Mouse (Mus musculus): ENCODE measurements around the gene Adgrl3.

The Adgrl3 gene

DNA sequence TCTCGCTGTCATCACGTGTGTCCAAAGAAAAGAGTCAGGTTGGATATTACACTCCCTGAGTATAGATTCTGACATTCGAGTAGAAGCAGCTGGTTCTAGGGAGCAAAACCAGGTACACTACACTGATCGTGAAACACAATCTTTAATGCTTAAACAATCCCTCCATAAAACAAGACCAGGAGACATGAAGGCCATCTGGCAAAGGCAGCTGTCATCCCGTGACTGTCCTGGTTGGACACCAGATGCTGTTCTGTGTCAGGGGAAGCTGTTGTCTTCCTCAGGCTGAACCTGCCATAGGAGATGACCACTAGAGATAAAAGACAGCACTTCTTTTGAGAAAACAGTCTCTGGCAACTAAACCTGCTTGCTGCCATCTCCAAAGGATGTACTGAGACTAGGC is 228.8 kb downstream of the Adgrl3 start:
- no peak for DNase-seq (ENCODE audit: low spot score in 2 of 2)

GRCm38 (mm10) chr5:81256091-81256490 is 236.2 kb downstream of the Adgrl3 start:
- no peak for DNase-seq (ENCODE audit: low spot score in 2 of 2)

DNA sequence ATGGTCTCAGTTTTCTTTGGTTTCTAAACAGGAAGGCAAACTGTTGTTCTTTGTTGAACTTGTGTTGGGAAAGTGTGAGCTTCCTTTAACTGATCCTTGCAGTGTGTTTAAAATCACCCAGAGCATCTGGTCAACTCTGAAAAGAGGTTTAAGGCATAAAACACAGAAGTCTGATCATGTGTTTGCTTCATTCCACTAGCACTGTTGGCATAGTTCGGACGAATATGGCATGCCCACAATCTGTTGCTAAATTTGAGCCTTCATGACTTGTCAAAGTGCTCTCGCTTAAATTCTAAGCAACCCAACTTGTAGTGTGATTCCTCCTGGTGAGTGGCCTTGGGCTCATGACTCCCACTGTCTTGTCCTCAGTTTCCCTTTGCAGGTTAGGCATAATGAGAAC is 249.8 kb downstream of the Adgrl3 start:
- no peak for DNase-seq (ENCODE audit: low spot score in 2 of 2)

- no peak for DNase-seq (ENCODE audit: low spot score in 2 of 2)
Observed at GRCm38 (mm10) chr5:81275346-81276047, 255.6 kb downstream of the Adgrl3 start.

GRCm38 (mm10) chr5:81279246-81279645 is 259.3 kb downstream of the Adgrl3 start:
- no peak for DNase-seq (ENCODE audit: low spot score in 2 of 2)

GRCm38 (mm10) chr5:81285643-81286042 is 265.7 kb downstream of the Adgrl3 start:
- no peak for DNase-seq (ENCODE audit: low spot score in 2 of 2)

- no peak for DNase-seq (ENCODE audit: low spot score in 2 of 2)
Observed at GRCm38 (mm10) chr5:81301874-81302273, 281.9 kb downstream of the Adgrl3 start.

DNA sequence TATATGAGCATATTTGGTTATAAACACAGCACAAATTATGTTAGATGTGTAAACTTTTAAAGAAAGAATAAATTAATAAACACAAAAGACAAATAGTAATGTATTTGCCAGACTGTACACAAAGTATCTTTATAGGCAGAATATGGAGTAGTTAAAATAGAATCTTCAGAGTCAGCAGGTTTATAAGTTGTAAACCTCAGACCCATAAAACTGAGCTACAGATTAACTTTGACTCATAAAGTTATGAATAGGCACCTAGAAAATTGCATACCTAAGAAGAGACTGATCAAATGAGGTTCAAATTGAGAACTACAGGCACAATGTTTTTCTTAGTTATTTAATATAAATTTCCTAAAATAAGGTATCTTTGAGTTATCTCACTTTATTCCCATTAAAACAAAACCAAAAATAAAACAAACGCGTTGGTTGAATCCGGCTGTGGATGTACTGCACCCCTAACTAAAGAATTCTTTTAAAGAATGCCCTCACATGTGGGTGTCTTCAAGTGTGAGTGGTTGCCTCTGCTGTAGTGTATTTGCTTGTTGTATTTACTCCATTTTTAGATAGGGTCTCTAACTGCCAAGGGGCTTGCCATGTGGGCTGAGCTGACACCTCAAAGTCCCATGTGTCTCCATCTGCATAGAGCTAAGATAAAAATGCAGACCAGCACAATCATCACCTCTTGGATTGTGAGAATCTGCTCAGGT is 297.6 kb downstream of the Adgrl3 start:
- DNase-seq (ENCODE audit: low spot score in 2 of 2), result no peak

DNA sequence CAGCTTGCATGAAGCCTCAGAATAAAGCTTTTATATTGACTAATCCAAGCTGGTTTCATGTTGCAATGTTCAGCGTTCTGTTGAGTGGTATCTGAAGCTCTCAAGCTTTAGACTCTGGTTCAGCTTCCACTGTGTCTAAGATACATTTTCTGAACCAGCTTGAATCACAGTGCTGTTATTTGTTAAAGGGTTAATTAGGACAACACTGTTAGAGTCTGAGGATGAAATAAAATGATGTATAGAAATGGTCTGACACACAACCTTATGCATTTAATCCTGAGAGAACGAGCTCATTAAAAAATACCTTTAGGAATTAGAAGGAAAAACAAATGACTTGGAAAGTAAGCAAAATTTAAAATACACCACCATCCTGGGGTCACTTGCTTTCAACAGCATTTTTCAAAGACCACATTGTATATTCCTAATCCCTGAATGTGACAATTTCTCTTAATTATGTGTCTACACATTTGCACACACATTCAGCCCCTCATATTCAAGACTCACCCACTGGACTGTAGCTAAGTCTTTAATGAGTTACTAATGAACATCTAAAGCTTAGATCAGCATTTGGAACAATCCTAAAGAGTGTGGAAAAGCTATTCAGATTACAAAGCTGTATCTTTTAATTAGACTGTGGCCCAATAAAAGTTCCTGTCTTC is 301.5 kb downstream of the Adgrl3 start:
- no peak for DNase-seq (ENCODE audit: low spot score in 2 of 2)

- DNase-seq (ENCODE audit: low spot score in 2 of 2), result no peak
Observed at GRCm38 (mm10) chr5:81322064-81322463, 302.1 kb downstream of the Adgrl3 start.

- no peak for DNase-seq (ENCODE audit: low spot score in 2 of 2)
Observed at GRCm38 (mm10) chr5:81326916-81327315, 307.0 kb downstream of the Adgrl3 start.

DNA sequence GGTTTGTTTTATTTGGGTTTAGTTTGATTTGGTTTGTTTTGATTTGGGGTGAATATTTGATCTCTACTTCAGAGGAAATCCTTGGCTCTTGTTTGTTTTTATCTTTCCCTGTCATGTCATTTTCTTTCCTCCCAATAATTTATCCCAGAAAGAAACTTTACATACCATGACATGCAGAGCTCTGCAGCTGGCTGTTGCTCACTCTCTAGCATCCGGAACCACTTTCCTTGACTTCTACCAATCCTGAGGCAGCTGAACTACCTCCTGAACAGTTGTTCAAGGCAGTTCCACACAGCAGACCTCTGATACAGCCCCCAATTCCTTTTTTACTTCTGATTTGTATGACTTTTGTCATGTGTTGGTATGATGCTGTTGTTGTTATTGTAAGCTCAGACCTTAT is 307.5 kb downstream of the Adgrl3 start:
- DNase-seq (ENCODE audit: low spot score in 2 of 2), result no peak

DNA sequence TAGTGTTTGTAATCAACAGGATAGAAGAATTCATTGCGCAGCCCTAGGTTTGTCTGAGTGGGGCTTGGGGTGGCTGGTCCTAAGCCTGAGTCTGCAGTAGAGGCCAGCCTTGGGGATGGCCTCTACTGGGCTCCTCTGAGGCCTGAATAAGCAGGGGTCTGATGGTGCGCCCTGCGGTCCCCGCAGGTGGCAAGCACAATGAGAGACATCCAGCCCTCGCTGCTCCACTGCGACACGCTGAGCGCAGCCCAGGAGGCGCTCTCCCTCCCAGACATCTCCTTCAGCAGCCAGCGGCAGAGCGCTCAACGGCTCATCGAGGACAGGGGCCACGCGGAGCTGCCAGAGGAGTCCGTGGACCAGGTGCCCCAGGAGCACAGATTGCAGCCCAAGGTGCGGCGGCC is 309.6 kb downstream of the Adgrl3 start:
- no peak for DNase-seq (ENCODE audit: low spot score in 2 of 2)

GRCm38 (mm10) chr5:81344330-81344729 is 324.4 kb downstream of the Adgrl3 start:
- no peak for DNase-seq (ENCODE audit: low spot score in 2 of 2)

- DNase-seq (ENCODE audit: low spot score in 2 of 2), result no peak
Observed at GRCm38 (mm10) chr5:81345096-81345435, 325.1 kb downstream of the Adgrl3 start.

- DNase-seq (ENCODE audit: low spot score in 2 of 2), result no peak
Observed at GRCm38 (mm10) chr5:81345436-81346131, 325.6 kb downstream of the Adgrl3 start.

GRCm38 (mm10) chr5:81347571-81347970 is 327.6 kb downstream of the Adgrl3 start:
- DNase-seq (ENCODE audit: low spot score in 2 of 2), result no peak

- DNase-seq (ENCODE audit: low spot score in 2 of 2), result no peak
Observed at GRCm38 (mm10) chr5:81359560-81359959, 339.6 kb downstream of the Adgrl3 start.

DNA sequence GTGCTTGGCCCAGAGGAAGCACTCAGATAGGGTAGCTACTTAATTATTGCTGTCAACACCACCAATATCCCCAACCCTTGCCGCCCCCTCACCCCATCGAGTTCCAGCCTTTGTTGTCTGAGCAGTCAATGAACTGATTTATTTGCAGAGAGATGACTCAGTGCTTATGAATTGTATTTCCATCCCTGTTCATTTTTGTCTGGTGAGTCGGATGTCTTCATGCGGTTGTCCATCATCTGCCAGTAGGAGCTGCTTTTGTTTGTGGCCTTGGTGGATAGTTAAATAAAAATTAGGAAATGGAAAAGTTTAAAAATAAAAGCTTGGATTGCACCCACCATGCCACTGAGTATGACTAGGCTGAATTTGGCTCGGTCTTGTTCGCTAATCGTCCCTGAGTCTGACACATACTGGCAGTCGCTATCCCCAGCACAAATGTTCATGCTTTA is 344.3 kb downstream of the Adgrl3 start:
- DNase-seq (ENCODE audit: low spot score in 2 of 2), result no peak

DNA sequence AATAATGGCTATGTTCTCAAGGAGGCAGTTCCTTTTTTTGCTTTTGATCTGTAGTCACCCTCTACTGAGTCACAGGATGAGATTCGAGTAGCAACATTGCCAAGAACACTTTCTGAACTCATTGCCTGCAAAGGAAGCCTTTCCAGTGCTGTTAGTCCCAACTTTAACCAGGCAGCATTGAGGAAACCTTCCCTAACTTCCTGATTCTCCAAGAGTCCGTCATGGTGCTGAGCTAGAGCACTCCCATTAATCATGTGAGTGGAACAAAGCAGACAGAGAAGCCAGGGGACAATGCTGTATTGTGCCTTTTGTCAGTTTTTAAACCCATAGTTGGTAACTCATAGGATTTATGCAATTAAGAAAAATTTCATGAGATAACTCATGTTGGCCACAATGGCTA is 345.3 kb downstream of the Adgrl3 start:
- DNase-seq (ENCODE audit: low spot score in 2 of 2), result no peak

DNA sequence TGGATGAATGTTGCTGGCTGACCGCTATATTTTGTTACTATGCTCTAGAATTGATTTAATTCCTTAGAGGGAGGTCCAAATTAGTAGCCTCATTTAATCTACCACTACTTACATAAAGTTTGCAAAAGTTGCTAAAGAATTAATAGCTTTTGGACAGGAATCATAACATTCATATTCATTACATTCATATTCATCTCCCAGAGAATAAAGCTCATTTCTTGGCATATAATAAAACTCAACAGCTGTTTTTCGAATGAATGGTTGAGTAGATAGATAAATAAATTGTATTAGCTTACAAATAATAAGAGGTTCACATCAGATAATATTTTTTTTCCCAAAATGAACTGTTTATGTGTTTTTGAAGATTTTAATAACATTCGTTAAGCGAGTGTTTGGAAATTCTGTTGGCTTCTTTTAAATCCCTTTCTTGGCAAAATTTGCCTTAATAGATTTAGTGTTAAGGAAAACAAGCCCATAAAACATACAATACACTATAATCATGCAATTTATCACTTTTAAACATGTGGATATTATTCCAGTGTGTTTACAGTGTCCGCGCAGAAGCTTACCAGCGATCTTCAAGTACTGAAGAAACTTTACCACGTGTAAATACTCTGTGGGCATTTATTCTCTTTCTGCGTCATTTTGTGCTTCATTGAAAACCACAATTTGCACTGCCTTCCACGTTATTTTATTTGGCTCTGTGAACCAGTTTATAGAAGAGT is 350.4 kb downstream of the Adgrl3 start:
- no peak for DNase-seq (ENCODE audit: low spot score in 2 of 2)

DNA sequence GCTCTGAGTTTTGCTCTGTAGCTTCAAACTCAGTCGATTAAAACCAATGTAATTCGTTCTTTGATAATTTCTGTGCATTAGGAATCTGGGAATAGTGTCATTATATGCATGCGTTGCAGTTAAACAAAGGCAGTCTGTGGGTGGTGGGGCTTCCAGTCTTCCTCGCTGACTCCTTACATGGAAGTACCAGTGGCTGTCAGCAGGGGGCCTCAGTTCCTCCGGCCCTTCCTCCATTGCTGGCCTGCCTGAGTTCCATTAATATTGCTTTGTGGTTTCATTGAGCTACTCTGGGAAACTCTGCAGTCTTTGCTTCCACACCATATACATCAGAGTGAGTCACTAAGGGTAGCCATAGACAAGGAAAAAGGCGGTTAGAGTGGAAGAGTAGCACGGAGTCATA is 356.1 kb downstream of the Adgrl3 start:
- no peak for DNase-seq (ENCODE audit: low spot score in 2 of 2)

Measured in spleen, postnatal 10 days (tissue).